Mouse (Mus musculus) limb, embryonic 14.5 days (tissue): ENCODE measurements at regions not wholly inside any gene's neighbourhood (a gene's known extent, or its start where the extent isn't known, plus 50 kb on each side); places are given as distances from the start of the nearest gene placed in this dataset.

Source experiments
- ATAC-seq: fragments of 200-750 bp; cut with Nextera tagmentation; 2 replicates; pipeline ENCODE4 v1.8.0; 2017; ENCODE audit warnings: low read depth, moderate number of reproducible peaks, moderate TSS enrichment; ENCODE audit not compliant: low FRiP score
- DNase-seq: peaks from one replicate; pipeline ENCODE4 v3.0.0-alpha.2; 2015; ENCODE audit warnings: low spot score
- H3K27ac ChIP-seq: fragments of 300-500 bp; sonication (generic); replicated peaks from 2 replicates; pipeline ENCODE4 v1.5.1; 2014; ENCODE audit warnings: low read depth, mild to moderate bottlenecking, low read length, moderate library complexity, mixed read lengths
- H3K27me3 ChIP-seq: fragments of 300-500 bp; sonication (generic); 2 replicates; pipeline ENCODE4 v1.6.1; 2014; ENCODE audit warnings: low read length, mixed read lengths; ENCODE audit not compliant: control insufficient read depth, insufficient read depth
- H3K36me3 ChIP-seq: fragments of 300-500 bp; sonication (generic); 2 replicates; pipeline ENCODE4 v1.6.1; 2014; ENCODE audit warnings: mild to moderate bottlenecking, low read length, moderate library complexity, mixed read lengths; ENCODE audit not compliant: control insufficient read depth, insufficient read depth
- H3K4me1 ChIP-seq: fragments of 300-500 bp; sonication (generic); 2 replicates; pipeline ENCODE4 v1.6.1; 2014; ENCODE audit warnings: antibody characterized with exemption, low read length, mixed read lengths; ENCODE audit not compliant: control insufficient read depth, insufficient read depth
- H3K4me2 ChIP-seq: fragments of 300-500 bp; sonication (generic); replicated peaks from 2 replicates; pipeline ENCODE4 v1.6.1; 2014; ENCODE audit warnings: low read depth, mild to moderate bottlenecking, low read length, moderate library complexity; ENCODE audit not compliant: severe bottlenecking
- H3K4me3 ChIP-seq: fragments of 300-500 bp; sonication (generic); replicated peaks from 2 replicates; pipeline ENCODE4 v1.5.1; 2014; ENCODE audit warnings: low read length
- H3K9ac ChIP-seq: fragments of 300-500 bp; sonication (generic); 2 replicates; pipeline ENCODE4 v1.6.1; 2014; ENCODE audit warnings: mild to moderate bottlenecking, low read depth, low read length, moderate library complexity; ENCODE audit not compliant: severe bottlenecking
- H3K9me3 ChIP-seq: fragments of 300-500 bp; sonication (generic); 2 replicates; pipeline ENCODE4 v1.6.1; 2016; ENCODE audit warnings: low read length; ENCODE audit not compliant: control insufficient read depth
- POLR2A ChIP-seq: fragments of 200-500 bp; IDR thresholded peaks from 2 replicates; pipeline ENCODE4 v1.8.0; 2012; ENCODE audit warnings: inconsistent platforms, mild to moderate bottlenecking, moderate library complexity, borderline replicate concordance; ENCODE audit not compliant: insufficient read depth, insufficient read length; ENCODE audit errors: extremely low read depth
- WGBS: fragments of 180-500 bp; shearing (Covaris S2); extraction: QIAGEN DNeasy Blood & Tissue Kit; methylation state at CpG from one replicate; pipeline ENCODE4 v1.1.7; 2014; 5-methylcytosine and 5-hydroxymethylcytosine counted together

GRCm38 (mm10) chr15:62347697-62348096, 1424.9 kb upstream of the A1bg start:
- Histone ChIP-seq H3K9me3 (no peaks in the 10 kb centered on the region), H3K4me2 (no peak overlapping the region), H3K27ac (no peak overlapping the region), H3K4me1 (no peaks in the 10 kb centered on the region), H3K9ac (no peak overlapping the region), H3K27me3 (no peaks in the 10 kb centered on the region), H3K36me3 (no peaks in the 10 kb centered on the region), H3K4me3 (no peak overlapping the region)
- no peak for TF ChIP-seq POLR2A
- WGBS, result 87% methylated on average over 2 of the region's 2 CpGs
- ATAC-seq (no peak), DNase-seq (no peak)

DNA sequence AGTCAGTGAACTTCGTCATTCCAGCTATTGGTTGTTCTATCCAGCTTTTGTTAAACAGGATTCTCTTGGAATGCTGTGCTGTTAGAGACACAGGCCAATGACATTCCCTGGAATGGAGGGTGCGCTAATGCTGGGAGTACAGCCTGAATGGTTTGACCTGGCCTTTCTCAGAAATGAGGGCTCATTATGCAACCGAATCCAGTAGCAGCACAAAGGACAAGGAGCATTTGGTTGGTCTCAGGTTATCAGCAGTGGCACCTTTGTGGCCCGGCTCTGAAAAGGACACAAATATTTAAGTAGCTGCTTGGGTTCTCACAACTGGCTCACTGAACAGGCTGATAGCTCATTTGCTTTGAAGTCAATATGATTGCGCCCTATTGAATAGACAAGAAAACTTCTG, 1423.1 kb upstream of the A1bg start:
- no peak overlapping the region for H3K27ac ChIP-seq
- DNase-seq (no peak), ATAC-seq (no peak)
- no peak overlapping the region for H3K4me2 ChIP-seq
- no peaks in the 10 kb centered on the region for H3K4me1 ChIP-seq
- TF ChIP-seq POLR2A, result no peak
- H3K9me3 ChIP-seq, result no peaks in the 10 kb centered on the region
- no peak overlapping the region for H3K9ac ChIP-seq
- H3K36me3 ChIP-seq, result no peaks in the 10 kb centered on the region
- 80% methylated on average over 5 of the region's 5 CpGs for WGBS
- no peak overlapping the region for H3K4me3 ChIP-seq
- no peaks in the 10 kb centered on the region for H3K27me3 ChIP-seq

- no peaks in the 10 kb centered on the region for H3K27me3 ChIP-seq
- no peaks in the 10 kb centered on the region for H3K36me3 ChIP-seq
- no peak overlapping the region for H3K9ac ChIP-seq
- DNase-seq, result no peak
- no peak for TF ChIP-seq POLR2A
- H3K4me1 ChIP-seq, result no peaks in the 10 kb centered on the region
- H3K4me3 ChIP-seq, result no peak overlapping the region
- 80% methylated on average over 6 of the region's 6 CpGs for WGBS
- H3K4me2 ChIP-seq, result no peak overlapping the region
- no peaks in the 10 kb centered on the region for H3K9me3 ChIP-seq
- no peak for ATAC-seq
- H3K27ac ChIP-seq, result no peak overlapping the region
Measured at GRCm38 (mm10) chr15:62336454-62337284, 1413.9 kb upstream of the A1bg start.

GRCm38 (mm10) chr15:62334256-62335009, 1411.6 kb upstream of the A1bg start:
- no peaks in the 10 kb centered on the region for H3K9me3 ChIP-seq
- ATAC-seq (no peak), DNase-seq (no peak)
- H3K27me3 ChIP-seq, result no peaks in the 10 kb centered on the region
- TF ChIP-seq POLR2A, result no peak
- 93% methylated on average over 4 of the region's 4 CpGs for WGBS
- no peak overlapping the region for H3K27ac ChIP-seq
- no peaks in the 10 kb centered on the region for H3K36me3 ChIP-seq
- no peak overlapping the region for H3K4me3 ChIP-seq
- no peak overlapping the region for H3K4me2 ChIP-seq
- H3K9ac ChIP-seq, result no peak overlapping the region
- H3K4me1 ChIP-seq, result no peaks in the 10 kb centered on the region

DNA sequence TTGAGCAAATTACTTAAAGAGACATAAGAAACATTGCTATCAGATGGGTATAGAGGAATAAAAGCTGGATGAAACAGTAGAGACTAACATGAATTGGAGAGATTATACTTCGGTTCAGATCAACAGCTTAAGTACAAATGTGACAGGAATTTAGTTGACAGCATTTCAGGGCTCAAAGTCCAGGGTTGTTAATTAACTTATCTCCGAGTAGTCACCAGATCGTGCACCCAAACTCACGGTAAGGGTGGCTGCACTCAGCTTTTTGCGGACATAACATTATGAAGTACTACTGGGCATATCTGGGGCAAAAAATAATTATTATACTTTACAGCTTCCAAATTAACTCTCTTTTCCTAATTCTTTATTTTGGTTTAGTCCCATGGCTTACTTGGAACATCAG, 1409.3 kb upstream of the A1bg start:
- DNase-seq (no peak), ATAC-seq (no peak)
- Histone ChIP-seq H3K4me3 (no peak overlapping the region), H3K27me3 (no peaks in the 10 kb centered on the region), H3K4me1 (no peaks in the 10 kb centered on the region; the same call in 1 of the 2 replicates), H3K4me2 (no peak overlapping the region), H3K36me3 (no peaks in the 10 kb centered on the region), H3K27ac (no peak overlapping the region), H3K9me3 (no peaks in the 10 kb centered on the region), H3K9ac (no peak overlapping the region)
- 89% methylated on average over 5 of the region's 5 CpGs for WGBS
- no peak for TF ChIP-seq POLR2A
